Mouse (Mus musculus): ENCODE data around the gene Syde2. TPM values are rescaled to one million over a fixed set of nuclear protein-coding genes. Genes with fewer than 3 reads are reported as not detected.

Gene Syde2
- polyA plus RNA-seq, 1 experiment from 2014 or later, result 0.52 TPM

GRCm38 (mm10) chr3:146017521-146017920 lies 29.9 kb downstream of the Syde2 start:
- no peak for ATAC-seq
- no peak overlapping the region for H3K9ac ChIP-seq (replicated peaks)
- peaks cover 6% of the 10 kb centered on the region for H3K36me3 ChIP-seq
- no peak overlapping the region for H3K27ac ChIP-seq
- no peak overlapping the region for H3K4me2 ChIP-seq (replicated peaks)
- H3K27me3 ChIP-seq, result no peaks in the 10 kb centered on the region
- H3K4me3 ChIP-seq (replicated peaks), result no peak overlapping the region
- WGBS, result 39% methylated on average over 9 of the region's 9 CpGs
- 0 out of 2 replicates have a peak, but pooled peaks cover 3% of the 10 kb centered on the region for H3K4me1 ChIP-seq (replicated peaks)
- no peaks in the 10 kb centered on the region for H3K9me3 ChIP-seq

GRCm38 (mm10) chr3:146022232-146022631 lies 34.6 kb downstream of the Syde2 start:
- Histone ChIP-seq H3K4me2 (replicated peaks) (no peak overlapping the region), H3K27me3 (no peaks in the 10 kb centered on the region), H3K27ac (no peak overlapping the region), H3K4me1 (replicated peaks) (0 out of 2 replicates have a peak, but pooled peaks cover 3% of the 10 kb centered on the region), H3K4me3 (replicated peaks) (no peak overlapping the region), H3K9me3 (no peaks in the 10 kb centered on the region), H3K9ac (replicated peaks) (no peak overlapping the region), H3K36me3 (no peaks in the 10 kb centered on the region)
- ATAC-seq, result no peak
- 93% methylated on average over 9 of the region's 9 CpGs for WGBS

GRCm38 (mm10) chr3:146024746-146025145 lies 37.1 kb downstream of the Syde2 start:
- no peaks in the 10 kb centered on the region for H3K4me1 ChIP-seq (replicated peaks)
- no peaks in the 10 kb centered on the region for H3K36me3 ChIP-seq
- H3K27ac ChIP-seq, result no peak overlapping the region
- H3K27me3 ChIP-seq, result no peaks in the 10 kb centered on the region
- no peak overlapping the region for H3K9ac ChIP-seq (replicated peaks)
- H3K9me3 ChIP-seq, result no peaks in the 10 kb centered on the region
- no peak overlapping the region for H3K4me3 ChIP-seq (replicated peaks)
- ATAC-seq, result no peak
- WGBS, result 91% methylated on average over 7 of the region's 7 CpGs
- H3K4me2 ChIP-seq (replicated peaks), result no peak overlapping the region

- Histone ChIP-seq H3K27me3 (no peaks in the 10 kb centered on the region), H3K27ac (no peak overlapping the region), H3K9me3 (no peaks in the 10 kb centered on the region), H3K36me3 (no peaks in the 10 kb centered on the region), H3K4me3 (replicated peaks) (no peak overlapping the region), H3K4me1 (replicated peaks) (0 out of 2 replicates have a peak, but pooled peaks cover 2% of the 10 kb centered on the region), H3K9ac (replicated peaks) (no peak overlapping the region), H3K4me2 (replicated peaks) (no peak overlapping the region)
- ATAC-seq, result no peak
- WGBS, result 96% methylated on average over 6 of the region's 6 CpGs
Observed at GRCm38 (mm10) chr3:146025499-146025898, 37.8 kb downstream of the Syde2 start.

GRCm38 (mm10) chr3:146027116-146027515 lies 39.4 kb downstream of the Syde2 start:
- no peaks in the 10 kb centered on the region for H3K36me3 ChIP-seq

GRCm38 (mm10) chr3:146028406-146028805 lies 40.7 kb downstream of the Syde2 start:
- Histone ChIP-seq H3K9ac (replicated peaks) (no peak overlapping the region), H3K4me1 (replicated peaks) (0 out of 2 replicates have a peak, but pooled peaks cover 2% of the 10 kb centered on the region), H3K27ac (no peak overlapping the region), H3K36me3 (no peaks in the 10 kb centered on the region), H3K9me3 (no peaks in the 10 kb centered on the region), H3K27me3 (no peaks in the 10 kb centered on the region), H3K4me2 (replicated peaks) (no peak overlapping the region), H3K4me3 (replicated peaks) (no peak overlapping the region)
- WGBS, result 76% methylated on average over 2 of the region's 2 CpGs
- no peak for ATAC-seq

More at GRCm38 (mm10) chr3:146027116-146027515, 39.4 kb downstream of the Syde2 start:
- no peaks in the 10 kb centered on the region for H3K27me3 ChIP-seq
- no peak overlapping the region for H3K9ac ChIP-seq (replicated peaks)
- no peak overlapping the region for H3K4me3 ChIP-seq (replicated peaks)
- H3K4me1 ChIP-seq (replicated peaks), result 0 out of 2 replicates have a peak, but pooled peaks cover 2% of the 10 kb centered on the region
- H3K27ac ChIP-seq, result no peak overlapping the region
- H3K9me3 ChIP-seq, result no peaks in the 10 kb centered on the region
- no peak for ATAC-seq
- WGBS, result 46% methylated on average over 6 of the region's 6 CpGs
- no peak overlapping the region for H3K4me2 ChIP-seq (replicated peaks)

GRCm38 (mm10) chr3:146029234-146029633 lies 41.6 kb downstream of the Syde2 start:
- H3K27ac ChIP-seq, result no peak overlapping the region
- H3K9me3 ChIP-seq, result no peaks in the 10 kb centered on the region
- no peak for ATAC-seq
- no peak overlapping the region for H3K4me2 ChIP-seq (replicated peaks)
- H3K9ac ChIP-seq (replicated peaks), result no peak overlapping the region
- H3K4me3 ChIP-seq (replicated peaks), result no peak overlapping the region
- H3K27me3 ChIP-seq, result no peaks in the 10 kb centered on the region
- 0 out of 2 replicates have a peak, but pooled peaks cover 2% of the 10 kb centered on the region for H3K4me1 ChIP-seq (replicated peaks)
- WGBS, result 75% methylated on average over 3 of the region's 3 CpGs
- no peaks in the 10 kb centered on the region for H3K36me3 ChIP-seq

GRCm38 (mm10) chr3:146030255-146030836 lies 42.7 kb downstream of the Syde2 start:
- Histone ChIP-seq H3K27me3 (no peaks in the 10 kb centered on the region), H3K9ac (replicated peaks) (no peak overlapping the region), H3K27ac (no peak overlapping the region), H3K4me2 (replicated peaks) (no peak overlapping the region), H3K36me3 (no peaks in the 10 kb centered on the region), H3K4me3 (replicated peaks) (no peak overlapping the region), H3K4me1 (replicated peaks) (0 out of 2 replicates have a peak, but pooled peaks cover 2% of the 10 kb centered on the region), H3K9me3 (no peaks in the 10 kb centered on the region)
- peak; percentile 20; the same call in 1 of the 2 replicates for ATAC-seq
- WGBS, result 26% methylated on average over 5 of the region's 5 CpGs

GRCm38 (mm10) chr3:146032976-146033375 lies 45.3 kb downstream of the Syde2 start:
- Histone ChIP-seq H3K27ac (no peak overlapping the region), H3K27me3 (no peaks in the 10 kb centered on the region), H3K9ac (replicated peaks) (no peak overlapping the region), H3K9me3 (no peaks in the 10 kb centered on the region), H3K4me2 (replicated peaks) (no peak overlapping the region), H3K4me3 (replicated peaks) (no peak overlapping the region), H3K4me1 (replicated peaks) (peaks cover 9% of the 10 kb centered on the region), H3K36me3 (no peaks in the 10 kb centered on the region)
- 93% methylated on average over 5 of the region's 5 CpGs for WGBS
- no peak for ATAC-seq

- Histone ChIP-seq H3K9me3 (no peaks in the 10 kb centered on the region; the same call in none of the 2 replicates), H3K4me3 (replicated peaks) (no peak overlapping the region), H3K36me3 (no peaks in the 10 kb centered on the region), H3K27me3 (0 out of 2 replicates have a peak, but pooled peaks cover 4% of the 10 kb centered on the region), H3K27ac (peak overlapping the region; percentile 51), H3K4me2 (replicated peaks) (peak overlapping the region; percentile 23; the same call in 1 of the 2 replicates), H3K9ac (replicated peaks) (0 out of 2 replicates have a peak overlapping the region, but pooled peaks have one; percentile 39), H3K4me1 (replicated peaks) (peaks cover 12% of the 10 kb centered on the region)
- peak; percentile 70 for ATAC-seq
- 40% methylated on average over 15 of the region's 15 CpGs for WGBS
Observed at GRCm38 (mm10) chr3:146037906-146038305, 50.2 kb downstream of the Syde2 start.

- 0 out of 2 replicates have a peak, but pooled peaks cover 4% of the 10 kb centered on the region for H3K27me3 ChIP-seq
- 54% methylated on average over 12 of the region's 12 CpGs for WGBS
- H3K27ac ChIP-seq, result no peak overlapping the region
- H3K4me1 ChIP-seq (replicated peaks), result peaks cover 12% of the 10 kb centered on the region
- H3K4me3 ChIP-seq (replicated peaks), result no peak overlapping the region
- no peak for ATAC-seq
- H3K9me3 ChIP-seq, result no peaks in the 10 kb centered on the region; the same call in none of the 2 replicates
- H3K9ac ChIP-seq (replicated peaks), result no peak overlapping the region
- no peaks in the 10 kb centered on the region for H3K36me3 ChIP-seq
- no peak overlapping the region for H3K4me2 ChIP-seq (replicated peaks)
Observed at GRCm38 (mm10) chr3:146039132-146039903, 51.6 kb downstream of the Syde2 start.

GRCm38 (mm10) chr3:146041382-146041781 lies 53.7 kb downstream of the Syde2 start:
- H3K4me1 ChIP-seq (replicated peaks), result peaks cover 12% of the 10 kb centered on the region
- H3K9me3 ChIP-seq, result no peaks in the 10 kb centered on the region; the same call in none of the 2 replicates
- no peaks in the 10 kb centered on the region for H3K36me3 ChIP-seq
- no peak for ATAC-seq
- H3K9ac ChIP-seq (replicated peaks), result no peak overlapping the region
- no peak overlapping the region for H3K4me2 ChIP-seq (replicated peaks)
- H3K27ac ChIP-seq, result no peak overlapping the region
- 92% methylated on average over 11 of the region's 11 CpGs for WGBS
- 0 out of 2 replicates have a peak, but pooled peaks cover 4% of the 10 kb centered on the region for H3K27me3 ChIP-seq
- H3K4me3 ChIP-seq (replicated peaks), result no peak overlapping the region

All from midbrain, embryonic 13.5 days (tissue).